Mouse (Mus musculus): ENCODE measurements around the gene Ldha.

Gene Ldha

GRCm38 (mm10) chr7:46838104-46838671 is 3.1 kb upstream of the Ldha start:
- DNase-seq (ENCODE audit: low spot score): no peak

GRCm38 (mm10) chr7:46838891-46839302 is 2.4 kb upstream of the Ldha start:
- DNase-seq (ENCODE audit: low spot score): no peak

GRCm38 (mm10) chr7:46839446-46839845 is 1.8 kb upstream of the Ldha start:
- DNase-seq (ENCODE audit: low spot score): no peak

GRCm38 (mm10) chr7:46839861-46840260 is 1.4 kb upstream of the Ldha start:
- no peak for DNase-seq (ENCODE audit: low spot score)

- DNase-seq (ENCODE audit: low spot score): no peak
Observed at GRCm38 (mm10) chr7:46840326-46840725, 949 bp upstream of the Ldha start.

GRCm38 (mm10) chr7:46842278-46842677 is 1.0 kb downstream of the Ldha start:
- DNase-seq (ENCODE audit: low spot score): no peak

GRCm38 (mm10) chr7:46843576-46843975 is 2.3 kb downstream of the Ldha start:
- no peak for DNase-seq (ENCODE audit: low spot score)

- DNase-seq (ENCODE audit: low spot score): peak; percentile 67
Observed at GRCm38 (mm10) chr7:46845211-46845977, 4.1 kb downstream of the Ldha start.

- peak; percentile 28 for DNase-seq (ENCODE audit: low spot score)
Observed at GRCm38 (mm10) chr7:46845978-46846485, 4.8 kb downstream of the Ldha start.

- peak; percentile 47 for DNase-seq (ENCODE audit: low spot score)
Observed at GRCm38 (mm10) chr7:46846486-46847244, 5.4 kb downstream of the Ldha start.

GRCm38 (mm10) chr7:46849287-46849686 is 8.0 kb downstream of the Ldha start:
- DNase-seq (ENCODE audit: low spot score): no peak

GRCm38 (mm10) chr7:46851026-46851425 is 9.8 kb downstream of the Ldha start:
- no peak for DNase-seq (ENCODE audit: low spot score)

- no peak for DNase-seq (ENCODE audit: low spot score)
Observed at GRCm38 (mm10) chr7:46852666-46853065, 11.4 kb downstream of the Ldha start.

- no peak for DNase-seq (ENCODE audit: low spot score)
Observed at GRCm38 (mm10) chr7:46853365-46853764, 12.1 kb downstream of the Ldha start.

GRCm38 (mm10) chr7:46855866-46856560 is 14.7 kb downstream of the Ldha start:
- DNase-seq (ENCODE audit: low spot score): no peak

GRCm38 (mm10) chr7:46857436-46857835 is 16.2 kb downstream of the Ldha start:
- no peak for DNase-seq (ENCODE audit: low spot score)

- no peak for DNase-seq (ENCODE audit: low spot score)
Observed at GRCm38 (mm10) chr7:46859031-46859430, 17.8 kb downstream of the Ldha start.

- no peak for DNase-seq (ENCODE audit: low spot score)
Observed at GRCm38 (mm10) chr7:46860996-46861395, 19.7 kb downstream of the Ldha start, which contains the start of gene Ldhc. TSS of gene Ldhc (plus strand) at chr7:46861203.

GRCm38 (mm10) chr7:46871988-46872387 is 30.7 kb downstream of the Ldha start:
- DNase-seq (ENCODE audit: low spot score): no peak

GRCm38 (mm10) chr7:46876841-46877240 is 35.6 kb downstream of the Ldha start:
- no peak for DNase-seq (ENCODE audit: low spot score)

GRCm38 (mm10) chr7:46877255-46877654 is 36.0 kb downstream of the Ldha start:
- no peak for DNase-seq (ENCODE audit: low spot score)

- DNase-seq (ENCODE audit: low spot score): no peak
Observed at GRCm38 (mm10) chr7:46879851-46880250, 38.6 kb downstream of the Ldha start.
